Mouse (Mus musculus) neural tube, embryonic 11.5 days (tissue): Measurements from ENCODE around the gene Kif16b. TPM values are rescaled to one million over a fixed set of nuclear protein-coding genes. Genes with fewer than 3 reads are reported as not detected.

ENCODE experiments used
- ATAC-seq: fragments of 200-750 bp; cut with Nextera tagmentation; 2 replicates; pipeline ENCODE4 v1.8.0; 2017; ENCODE audit warnings: moderate number of reproducible peaks, mild to moderate bottlenecking, moderate TSS enrichment, moderate library complexity; ENCODE audit not compliant: insufficient read depth, low FRiP score, low TSS enrichment
- DNase-seq: peaks from one replicate; pipeline ENCODE4 v3.0.0-alpha.2; 2015; ENCODE audit warnings: low spot score
- H3K27ac ChIP-seq: fragments of 300-500 bp; sonication (generic); 2 replicates; pipeline ENCODE4 v1.5.1; 2014; ENCODE audit warnings: low read depth, mild to moderate bottlenecking, low read length
- H3K27me3 ChIP-seq: fragments of 300-500 bp; sonication (generic); 2 replicates; pipeline ENCODE4 v1.6.1; 2014; ENCODE audit warnings: mild to moderate bottlenecking, low read length, mixed read lengths; ENCODE audit not compliant: control insufficient read depth, insufficient read depth
- H3K36me3 ChIP-seq: fragments of 300-500 bp; sonication (generic); 2 replicates; pipeline ENCODE4 v1.6.1; 2014; ENCODE audit warnings: mild to moderate bottlenecking, low read length, moderate library complexity, mixed read lengths; ENCODE audit not compliant: control insufficient read depth, insufficient read depth
- H3K4me1 ChIP-seq: fragments of 300-500 bp; sonication (generic); 2 replicates; pipeline ENCODE4 v1.6.1; 2014; ENCODE audit warnings: low read length, mixed read lengths; ENCODE audit not compliant: control insufficient read depth, insufficient read depth
- H3K4me2 ChIP-seq: fragments of 300-500 bp; sonication (generic); 2 replicates; pipeline ENCODE4 v1.6.1; 2014; ENCODE audit warnings: low read depth, mild to moderate bottlenecking, moderate library complexity
- H3K4me3 ChIP-seq: fragments of 300-500 bp; sonication (generic); 2 replicates; pipeline ENCODE4 v1.5.1; 2014; ENCODE audit warnings: low read depth, low read length
- H3K9ac ChIP-seq: fragments of 300-500 bp; sonication (generic); 2 replicates; pipeline ENCODE4 v1.6.1; 2014; ENCODE audit warnings: mild to moderate bottlenecking, low read length
- H3K9me3 ChIP-seq: fragments of 300-500 bp; sonication (generic); 2 replicates; pipeline ENCODE4 v1.6.1; 2016; ENCODE audit warnings: low read length; ENCODE audit not compliant: control insufficient read depth
- WGBS: fragments of 180-500 bp; shearing (Covaris S2); extraction: QIAGEN DNeasy Blood & Tissue Kit; methylation state at CpG from one replicate; pipeline ENCODE4 v1.1.7; 2014; 5-methylcytosine and 5-hydroxymethylcytosine counted together
- polyA plus RNA-seq: library from polyadenylated mRNA; unstranded; fragments of >200 nt; fragmentation: Nextera tagmentation; extraction: Ambion mirVana; gene quantifications from 2 replicates; pipeline ENCODE4 v1.2.1, GENCODE M21; 2014

Gene Kif16b
- polyA plus RNA-seq, 1 experiment from 2014 or later: 5.4 TPM

DNA sequence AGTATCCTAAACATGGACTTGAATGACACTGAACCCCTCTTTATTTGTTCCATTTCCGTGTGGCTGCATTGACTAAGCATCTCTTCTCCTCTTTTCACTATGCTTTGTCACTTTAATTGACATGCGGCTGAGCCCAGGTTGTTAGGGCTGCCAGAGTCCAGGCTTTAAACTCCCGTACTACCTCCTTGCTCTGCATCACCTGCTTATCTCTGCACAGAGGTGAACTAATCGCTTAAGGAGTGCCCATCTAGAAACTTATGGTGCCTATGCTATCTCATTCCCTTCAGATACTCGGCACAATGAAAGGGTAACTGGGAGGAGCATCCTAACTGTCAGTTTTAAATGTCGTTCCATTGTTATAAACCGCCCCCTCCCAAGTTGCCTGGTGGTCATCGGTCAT, 331.6 kb downstream of the Kif16b start:
- Histone ChIP-seq H3K9ac (no peak overlapping the region), H3K27ac (no peak overlapping the region), H3K4me1 (no peaks in the 10 kb centered on the region), H3K9me3 (no peaks in the 10 kb centered on the region), H3K4me3 (no peak overlapping the region), H3K4me2 (no peak overlapping the region), H3K27me3 (no peaks in the 10 kb centered on the region), H3K36me3 (no peaks in the 10 kb centered on the region)
- 80% methylated on average over 8 of the region's 8 CpGs for WGBS
- no peak for ATAC-seq
- DNase-seq: no peak

Other genes starting within 250 kb of the Kif16b start
- gene Snrpb2, start 161.5 kb upstream of the Kif16b start, polyA plus RNA-seq: 128 and 132 TPM in 2 replicates
- gene Otor, start 176.9 kb upstream of the Kif16b start, polyA plus RNA-seq: 3.1 and 3.6 TPM in 2 replicates